Mouse (Mus musculus): ENCODE results near the gene Rbp1. TPM values are rescaled to one million over a fixed set of nuclear protein-coding genes. Genes with fewer than 3 reads are reported as not detected.

The Rbp1 gene
- total RNA-seq, 2 experiments from 2014 or later, result not detected

DNA sequence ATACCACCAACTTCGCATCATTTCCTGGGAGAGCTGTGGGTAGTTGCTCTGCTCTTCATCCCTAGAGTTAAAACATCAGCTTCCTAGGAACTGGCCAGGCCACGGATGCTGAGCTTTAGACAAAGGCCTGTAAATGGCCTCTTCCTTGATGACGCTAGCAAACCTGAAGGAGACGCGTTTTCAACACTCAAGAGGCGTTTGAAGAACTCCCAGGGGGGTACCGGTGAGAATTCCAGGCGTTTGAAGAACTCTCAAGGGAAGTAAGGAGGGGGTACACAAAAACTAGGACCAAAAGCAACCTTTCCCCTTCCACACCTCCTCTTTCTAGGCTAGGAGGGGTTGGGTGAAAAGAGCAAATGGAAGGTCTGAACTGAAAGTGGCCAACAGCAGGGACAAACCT, 1.5 kb downstream of the Rbp1 start:
- ATAC-seq (ENCODE audit: poor library complexity, severe bottlenecking), result no peak

DNA sequence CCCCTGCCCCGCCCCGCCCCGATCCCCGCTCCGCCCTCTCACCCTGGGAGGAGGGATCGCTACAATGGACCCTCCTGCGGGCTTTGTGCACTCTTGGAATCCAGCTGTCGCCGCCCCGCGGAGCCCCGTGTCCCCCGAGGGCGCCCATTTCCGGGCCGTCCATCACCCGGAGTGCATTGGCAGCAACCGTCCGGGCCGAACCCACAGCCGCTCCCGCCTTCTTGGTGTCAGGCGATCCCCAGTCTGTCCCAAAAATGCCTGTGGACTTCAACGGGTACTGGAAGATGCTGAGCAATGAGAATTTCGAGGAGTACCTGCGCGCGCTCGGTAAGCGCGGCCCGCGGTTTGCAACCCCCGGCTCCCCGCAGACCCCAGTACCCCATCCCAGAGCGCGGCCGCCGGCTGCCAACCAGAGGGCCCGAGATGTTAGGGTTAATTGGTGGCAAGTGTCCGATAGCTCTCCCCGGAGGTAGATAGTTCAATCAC, 2.0 kb downstream of the Rbp1 start:
- ATAC-seq (ENCODE audit: poor library complexity, severe bottlenecking), result peak; percentile 51

DNA sequence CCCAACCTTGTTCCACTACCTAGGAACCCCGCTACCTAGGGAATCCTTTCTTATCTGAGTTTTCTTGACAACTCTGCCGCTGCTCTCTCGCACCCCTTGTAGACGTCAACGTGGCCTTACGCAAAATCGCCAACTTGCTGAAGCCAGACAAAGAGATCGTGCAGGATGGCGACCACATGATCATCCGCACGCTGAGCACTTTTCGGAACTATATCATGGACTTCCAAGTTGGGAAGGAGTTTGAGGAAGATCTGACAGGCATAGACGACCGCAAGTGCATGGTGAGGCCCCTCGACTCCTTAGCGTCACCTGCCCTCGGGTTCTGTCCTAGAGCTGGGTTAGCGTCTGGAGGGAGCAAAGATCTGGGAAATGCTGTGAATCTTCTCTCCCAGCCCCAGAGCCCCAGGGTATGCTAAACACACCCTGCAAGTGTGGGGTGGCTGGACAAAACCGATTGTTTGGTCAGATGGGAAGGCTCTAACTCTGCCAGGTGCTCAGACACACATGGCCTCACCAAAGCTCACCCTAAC, 2.7 kb downstream of the Rbp1 start:
- ATAC-seq (ENCODE audit: poor library complexity, severe bottlenecking), result no peak

DNA sequence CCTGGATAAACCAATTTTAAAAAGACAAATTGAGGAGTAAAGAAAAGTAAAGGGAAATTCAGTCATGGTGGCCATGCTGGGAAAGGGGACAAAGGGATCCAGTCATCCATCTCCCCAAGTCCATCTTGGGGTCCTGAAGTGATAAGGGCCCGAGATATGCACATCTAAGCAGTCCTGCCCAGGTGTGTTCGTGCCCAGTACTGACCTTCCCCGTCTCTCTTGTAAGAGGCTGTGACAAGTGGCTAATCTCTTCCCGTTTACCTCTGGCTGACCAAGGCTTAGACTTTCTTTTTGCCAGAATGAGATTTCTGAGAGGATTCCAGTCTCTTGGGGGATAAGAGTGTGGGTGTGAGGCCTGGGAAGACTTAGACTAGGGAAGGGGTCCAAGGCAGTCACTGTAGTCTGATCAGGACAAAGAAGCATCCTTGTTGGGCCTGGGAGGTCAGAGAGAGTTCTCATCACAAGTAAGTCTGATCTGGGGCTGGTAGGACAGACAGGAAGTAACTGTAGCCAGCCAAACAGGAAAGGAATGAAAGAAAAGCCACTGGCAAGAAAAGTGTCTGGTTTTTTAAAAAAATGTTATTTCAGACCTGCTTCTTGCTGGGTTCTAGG, 5.3 kb downstream of the Rbp1 start:
- no peak for ATAC-seq (ENCODE audit: poor library complexity, severe bottlenecking)

DNA sequence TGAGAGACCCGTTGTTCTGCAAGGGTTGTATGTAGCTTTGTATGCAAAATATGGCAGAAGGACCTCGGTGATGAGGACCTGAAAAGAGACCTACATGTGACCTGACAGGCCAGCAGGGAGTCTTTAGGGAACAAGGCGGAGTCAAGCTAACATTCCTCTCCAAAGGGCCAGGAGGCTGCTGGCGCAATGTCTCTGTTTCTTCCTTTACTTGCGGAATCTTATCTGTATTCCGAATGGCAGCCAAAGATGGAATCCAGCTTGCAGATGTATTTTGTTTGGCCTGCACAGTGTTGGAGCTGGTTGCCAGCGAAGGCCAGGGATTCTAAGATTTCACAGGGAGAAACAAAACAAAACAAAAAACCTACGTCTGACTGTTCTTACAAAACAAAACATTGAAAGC, 6.0 kb downstream of the Rbp1 start:
- no peak for ATAC-seq (ENCODE audit: poor library complexity, severe bottlenecking)

DNA sequence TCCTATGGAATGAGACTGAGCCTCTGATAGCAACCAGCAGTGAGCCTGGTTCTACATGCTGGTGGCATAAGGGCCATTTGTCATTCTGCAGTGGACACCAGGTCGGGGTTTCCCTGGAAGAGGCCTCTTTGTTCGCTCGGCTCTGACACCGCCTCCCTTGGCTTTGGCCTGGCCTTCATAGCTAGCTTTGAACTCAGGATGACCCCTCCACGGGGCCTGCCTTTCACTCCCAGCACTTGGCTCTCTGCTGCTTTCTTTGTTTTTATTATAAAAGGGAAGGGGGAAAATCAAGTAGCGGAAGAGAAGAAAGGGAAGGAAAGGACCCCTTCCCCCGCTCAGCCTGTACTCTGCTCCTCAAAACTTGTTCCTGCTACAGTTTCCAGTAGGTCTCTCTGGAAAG, 7.0 kb downstream of the Rbp1 start:
- no peak for ATAC-seq (ENCODE audit: poor library complexity, severe bottlenecking)

DNA sequence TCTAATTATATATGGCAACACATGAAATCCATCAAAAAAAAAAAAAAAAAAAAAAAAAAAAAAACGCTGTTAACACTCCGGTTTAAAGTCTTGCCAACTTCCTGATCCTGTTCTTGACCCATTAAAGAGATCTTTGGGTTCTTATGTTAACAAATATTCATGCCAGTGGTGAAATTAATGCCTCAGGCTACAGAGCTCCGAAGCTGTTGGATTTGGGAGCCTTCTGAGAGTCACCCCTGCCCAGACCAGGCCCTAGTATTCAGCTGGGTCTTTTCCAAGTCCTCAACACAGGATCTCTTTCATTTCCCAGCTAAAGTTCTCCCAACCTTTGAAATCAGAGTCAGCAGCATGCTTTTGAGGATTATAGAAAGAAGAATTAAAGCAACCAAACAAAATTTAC, 7.8 kb downstream of the Rbp1 start:
- ATAC-seq (ENCODE audit: poor library complexity, severe bottlenecking), result no peak

DNA sequence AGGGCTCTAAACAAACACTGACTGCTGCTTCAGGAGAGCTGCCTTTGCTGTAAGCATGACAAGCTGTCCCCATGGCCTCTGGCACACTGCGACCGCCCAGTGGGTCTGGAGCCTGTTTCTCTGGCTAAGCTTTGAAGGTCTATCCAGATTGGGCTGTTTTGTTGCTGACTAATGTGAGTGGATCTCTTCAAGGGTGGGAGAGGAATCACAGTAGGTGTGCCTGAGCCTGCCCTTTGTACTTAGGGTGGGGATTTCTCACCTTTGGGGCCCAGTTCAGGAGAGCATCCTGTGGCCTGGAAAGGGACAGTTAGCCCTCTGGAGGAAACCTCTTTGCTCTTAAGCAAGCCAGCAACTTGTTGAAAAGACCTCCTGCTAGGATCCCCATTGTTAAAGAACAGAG, 10.3 kb downstream of the Rbp1 start:
- ATAC-seq (ENCODE audit: poor library complexity, severe bottlenecking), result no peak

DNA sequence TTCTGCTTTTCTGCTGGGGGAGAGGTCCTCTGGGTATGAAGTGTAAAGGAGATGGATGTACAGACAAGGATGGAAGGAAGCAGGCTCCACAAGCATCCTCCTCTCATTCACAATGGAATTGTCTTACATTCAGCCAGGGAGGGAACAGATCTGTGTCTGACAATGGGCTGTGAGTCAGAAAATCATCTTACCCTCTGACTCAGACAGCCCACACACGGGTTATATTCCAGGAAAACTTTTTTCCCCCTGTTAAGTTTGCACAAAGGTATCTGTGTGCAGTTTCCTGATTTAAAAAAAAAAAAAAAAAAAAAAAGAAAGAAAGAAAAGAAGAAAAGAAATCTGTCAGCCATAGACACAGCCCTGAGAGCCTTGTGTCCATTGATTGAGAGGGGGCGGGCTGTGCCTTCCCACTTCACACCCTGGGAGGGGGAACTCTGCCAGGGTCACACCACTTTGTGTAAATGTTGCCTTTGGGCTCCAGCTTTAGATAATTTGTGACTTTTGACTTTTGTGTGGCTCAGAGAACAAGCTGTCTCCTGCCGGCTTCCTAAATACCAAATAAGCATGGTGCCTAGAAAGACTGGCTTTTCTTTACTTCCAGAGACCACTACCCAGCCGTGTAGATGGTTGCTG, 11.3 kb downstream of the Rbp1 start:
- ATAC-seq (ENCODE audit: poor library complexity, severe bottlenecking), result no peak

DNA sequence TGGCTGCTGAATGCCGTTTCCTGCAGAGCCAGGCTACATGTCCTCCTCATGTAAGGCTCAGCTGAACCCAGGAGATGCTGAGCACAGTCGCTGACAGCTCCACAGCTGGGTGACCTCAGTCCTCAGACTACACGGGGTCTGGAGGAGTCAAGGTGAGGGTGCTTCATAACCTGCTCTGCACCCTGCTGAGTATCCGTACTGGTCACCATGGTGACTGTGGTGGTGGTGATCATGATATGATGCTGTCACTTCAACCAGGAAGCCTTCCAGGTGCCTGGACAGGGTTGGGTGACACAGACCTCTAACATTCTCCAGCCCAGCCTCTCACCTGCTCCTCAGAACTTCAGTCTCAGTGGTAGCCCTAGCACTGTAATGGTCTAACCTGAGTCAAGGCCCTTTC, 15.1 kb downstream of the Rbp1 start:
- no peak for ATAC-seq (ENCODE audit: poor library complexity, severe bottlenecking)

DNA sequence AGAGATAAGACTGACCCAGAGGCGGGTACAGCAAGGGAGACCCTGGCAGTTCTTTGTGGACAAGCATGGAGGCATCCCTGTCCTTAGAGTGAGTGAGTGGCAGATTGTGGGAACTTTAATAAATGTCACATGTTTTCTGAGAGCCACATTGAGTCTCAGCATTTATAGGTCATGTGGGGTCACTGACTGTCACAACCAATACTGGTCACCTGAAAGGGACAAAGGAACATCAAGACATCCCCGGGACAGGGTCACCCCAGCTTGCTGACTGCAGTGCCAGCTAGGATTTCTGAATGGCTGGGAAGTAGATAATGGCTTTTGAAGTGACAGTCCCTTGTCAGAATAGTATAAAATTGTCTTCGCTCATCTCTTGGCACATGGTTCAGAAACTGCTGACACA, 16.3 kb downstream of the Rbp1 start:
- no peak for ATAC-seq (ENCODE audit: poor library complexity, severe bottlenecking)

DNA sequence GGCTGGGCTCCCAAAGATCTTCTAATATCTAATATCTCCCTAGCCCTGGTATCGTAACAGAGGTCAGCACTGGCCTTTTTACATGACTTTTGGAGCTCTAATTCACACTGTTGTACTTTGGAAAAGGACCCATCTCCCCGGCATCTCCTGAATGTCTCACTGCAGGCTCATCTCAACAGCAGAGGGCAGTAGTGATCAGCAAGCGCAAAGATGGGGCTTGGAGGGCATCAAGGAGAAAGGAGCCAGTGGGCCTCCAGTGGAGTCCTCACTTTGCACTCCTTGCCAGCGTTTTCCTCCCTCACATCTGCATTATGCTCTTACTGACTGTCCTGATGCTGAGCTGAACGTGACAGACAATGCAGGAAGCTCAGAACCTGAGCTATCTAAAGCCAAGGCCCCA, 19.9 kb downstream of the Rbp1 start:
- no peak for ATAC-seq (ENCODE audit: poor library complexity, severe bottlenecking)

DNA sequence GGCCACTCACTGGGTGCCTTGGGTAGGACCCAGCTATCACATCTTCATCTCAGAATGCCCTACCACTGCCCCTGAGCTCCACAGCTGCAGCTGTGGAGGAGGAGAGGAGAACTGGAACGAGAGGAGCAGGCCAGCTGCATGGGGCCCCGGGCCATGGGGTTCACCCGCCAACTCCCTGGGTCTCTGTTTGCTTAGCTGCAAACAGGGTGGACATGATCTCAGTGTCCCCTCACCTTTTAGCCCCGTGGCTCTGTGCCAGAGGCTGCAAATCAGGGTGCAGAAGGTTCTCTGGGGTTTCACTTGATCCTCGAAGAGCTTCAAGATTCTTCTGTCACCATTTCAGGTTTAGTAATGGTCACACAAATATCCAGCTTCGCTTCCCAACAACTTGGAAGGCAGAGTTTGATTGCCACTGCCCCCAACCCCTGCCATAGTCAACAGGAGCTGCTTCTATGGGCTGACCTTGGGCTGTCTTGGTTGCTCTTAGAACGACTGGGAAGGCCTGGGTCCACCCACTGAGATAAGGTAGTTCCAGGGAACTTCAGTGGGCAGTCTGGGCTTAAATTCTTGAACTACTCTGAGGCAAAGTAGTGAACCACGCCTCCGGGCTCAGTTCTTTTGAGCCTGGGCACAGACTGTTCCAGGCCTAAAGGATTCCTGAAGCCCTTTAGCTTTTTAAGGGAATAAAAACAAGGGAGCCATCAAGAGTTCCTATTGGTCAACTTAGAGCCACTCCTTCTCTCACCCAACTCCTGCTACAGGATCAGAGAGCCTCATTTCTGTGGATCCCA, 22.8 kb downstream of the Rbp1 start:
- no peak for ATAC-seq (ENCODE audit: poor library complexity, severe bottlenecking)

DNA sequence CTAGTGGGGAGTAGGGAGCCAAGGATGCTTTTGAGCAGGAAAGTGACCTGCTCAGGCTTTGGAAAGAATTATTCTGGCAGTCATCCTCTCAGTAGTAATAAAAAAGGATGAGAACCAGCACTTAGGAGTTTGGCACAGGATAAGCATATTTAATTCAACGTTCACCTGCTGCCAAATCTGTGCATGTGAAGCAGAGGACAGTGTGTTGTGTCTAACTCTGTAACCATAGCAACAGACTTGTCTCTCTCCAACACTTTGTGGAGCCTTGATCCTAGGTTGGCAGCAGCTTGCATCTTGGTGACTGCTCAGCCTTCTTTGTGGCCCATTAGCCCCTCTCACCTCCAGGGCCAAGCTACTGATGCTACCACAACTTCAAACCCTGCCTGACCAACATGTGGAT, 28.2 kb downstream of the Rbp1 start:
- no peak for ATAC-seq (ENCODE audit: poor library complexity, severe bottlenecking)

DNA sequence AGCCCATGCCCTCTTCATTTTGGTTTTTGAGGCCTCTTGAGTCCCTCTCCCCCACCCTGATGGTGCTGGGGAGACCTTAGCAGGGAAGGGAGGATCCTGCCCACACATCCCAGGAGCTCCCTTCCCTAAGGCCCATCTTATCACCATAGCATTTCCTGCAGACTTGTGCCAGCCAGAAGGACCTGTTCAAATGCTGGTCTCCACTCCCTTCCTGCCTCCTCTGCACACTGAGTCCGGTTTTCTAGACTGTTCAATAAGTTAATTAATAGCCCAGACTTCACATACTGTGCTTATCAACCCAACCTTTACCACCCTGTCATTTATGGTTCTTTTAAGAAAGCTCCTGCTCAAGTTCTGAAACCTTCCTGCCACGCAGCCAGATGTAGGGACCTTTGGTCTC, 43.9 kb downstream of the Rbp1 start:
- no peak for ATAC-seq (ENCODE audit: poor library complexity, severe bottlenecking)

DNA sequence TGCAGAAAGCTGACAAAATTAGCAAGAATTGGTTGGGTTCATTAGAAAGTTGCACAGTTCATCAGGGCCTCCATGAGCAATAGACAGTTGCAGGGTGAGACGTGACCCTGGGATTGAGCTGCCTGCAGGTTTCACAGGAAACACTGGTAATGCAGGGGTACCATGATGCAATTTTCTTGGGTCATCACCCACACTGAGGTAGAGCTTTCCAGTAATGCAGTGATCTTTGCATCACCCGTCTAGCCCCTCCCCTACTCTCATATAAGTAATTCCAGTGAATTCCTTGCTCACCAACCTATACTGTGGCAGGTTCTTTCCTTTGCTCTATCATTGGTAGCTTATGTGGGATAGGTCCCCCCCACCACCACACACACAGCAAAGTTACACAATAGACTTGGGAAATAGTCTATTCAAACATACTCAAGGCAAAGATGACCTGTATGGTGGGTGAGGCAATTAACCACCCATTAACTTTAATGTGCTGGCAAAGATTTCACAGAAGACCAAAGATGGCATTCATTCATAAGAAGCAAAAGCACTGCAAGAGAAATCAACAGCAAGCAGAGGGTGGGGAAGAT, 57.5 kb downstream of the Rbp1 start:
- ATAC-seq (ENCODE audit: poor library complexity, severe bottlenecking), result no peak

DNA sequence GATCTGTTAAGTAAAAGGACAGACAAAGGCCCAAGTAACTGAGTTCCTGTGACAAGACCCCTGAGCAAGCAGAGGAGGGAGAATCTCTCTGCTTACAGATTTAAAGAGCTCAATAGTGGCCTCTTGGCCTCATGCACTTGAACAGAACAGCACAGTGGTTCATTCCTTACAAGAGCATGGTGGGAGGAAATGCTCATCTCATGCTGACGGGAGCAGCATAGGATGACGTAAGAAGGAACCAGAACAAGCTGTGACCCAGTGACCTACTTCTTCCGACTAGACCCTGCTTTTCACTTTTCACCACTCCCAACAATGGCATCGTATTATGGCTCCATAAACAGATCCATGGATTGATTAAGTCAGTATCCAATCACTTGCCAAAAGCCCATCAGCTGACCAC, 59.5 kb downstream of the Rbp1 start:
- ATAC-seq (ENCODE audit: poor library complexity, severe bottlenecking), result no peak

DNA sequence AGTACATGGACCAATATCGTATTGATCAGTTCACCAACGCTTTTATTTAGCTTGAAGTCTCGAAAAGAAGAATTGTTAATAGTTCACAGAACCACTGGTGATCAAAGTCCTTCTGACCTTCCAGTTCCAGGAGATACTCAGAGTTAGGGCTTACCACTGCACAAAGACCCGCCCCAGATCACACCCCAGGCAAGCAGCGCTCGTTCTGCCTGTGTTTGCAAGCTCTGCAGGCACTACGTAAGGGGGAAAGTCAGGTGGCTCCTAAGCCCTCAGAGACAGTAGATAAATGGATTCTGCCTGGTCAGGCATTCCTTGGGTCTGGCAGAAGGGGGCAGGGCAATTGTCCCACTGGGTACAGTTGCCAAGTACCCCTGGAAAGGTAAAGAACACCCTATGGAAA, 62.3 kb downstream of the Rbp1 start:
- ATAC-seq (ENCODE audit: poor library complexity, severe bottlenecking), result no peak

DNA sequence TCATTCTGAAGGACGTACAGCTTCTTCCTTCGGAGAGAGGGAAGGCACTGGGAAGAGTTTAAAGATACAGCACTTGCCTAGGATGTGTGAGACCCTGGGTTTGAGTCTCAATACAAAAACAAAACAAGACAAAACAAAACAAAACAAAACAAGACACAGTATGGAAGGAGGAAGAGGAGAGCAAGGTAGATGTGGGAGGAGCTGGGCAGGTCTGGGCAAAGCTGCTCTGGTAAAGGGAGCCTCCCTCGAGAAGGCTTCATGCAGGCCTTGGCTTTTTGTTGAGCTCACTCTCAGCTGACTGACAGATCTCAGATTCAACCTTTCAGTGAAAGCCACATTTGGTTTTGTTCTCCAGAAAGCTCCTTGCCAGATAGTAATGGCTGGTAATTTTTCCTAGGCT, 63.1 kb downstream of the Rbp1 start, which contains the start of gene Rbp2:
Gene Rbp2, plus strand, starts transcription at position 301 of the 400 bp plus-strand sequence.
- no peak for ATAC-seq (ENCODE audit: poor library complexity, severe bottlenecking)

DNA sequence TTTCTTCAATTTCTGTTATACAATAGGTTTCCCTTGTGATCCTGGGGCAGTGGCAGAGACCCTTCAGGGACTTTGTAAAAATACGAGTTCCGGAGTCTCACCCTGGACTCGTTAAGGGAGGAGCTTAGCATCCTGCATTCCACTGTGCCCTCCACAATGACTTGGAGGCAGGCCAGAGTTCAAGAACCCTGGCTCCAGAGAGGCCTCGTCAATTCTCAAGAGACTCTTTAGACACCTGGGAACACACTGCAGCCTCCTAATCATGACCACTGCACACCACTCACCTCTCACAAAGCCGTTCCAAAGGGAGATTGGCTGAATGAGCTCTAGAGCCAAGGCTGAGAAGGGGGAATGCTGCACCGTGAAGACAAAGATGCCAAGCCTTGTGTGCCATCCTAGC, 64.5 kb downstream of the Rbp1 start:
- ATAC-seq (ENCODE audit: poor library complexity, severe bottlenecking), result no peak

DNA sequence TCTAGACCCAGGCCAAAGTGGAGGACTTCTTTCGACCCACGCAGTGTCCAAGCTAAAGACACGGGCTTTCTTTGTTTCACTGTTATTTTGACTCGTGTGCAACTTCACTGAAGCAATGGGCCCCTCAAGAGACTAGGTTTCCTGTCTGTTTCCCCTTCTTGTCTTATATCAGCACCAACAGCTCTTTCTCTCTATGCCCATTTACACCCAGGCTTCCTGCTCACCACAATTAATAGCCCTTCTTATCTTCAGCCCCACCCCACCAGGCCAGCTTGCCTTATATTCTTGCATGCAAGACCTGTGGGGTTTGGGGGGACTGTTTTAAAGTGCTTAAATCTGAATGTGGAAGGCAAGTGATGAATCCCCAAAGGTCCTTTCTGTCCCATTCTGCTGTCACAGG, 66.8 kb downstream of the Rbp1 start:
- ATAC-seq (ENCODE audit: poor library complexity, severe bottlenecking), result no peak

DNA sequence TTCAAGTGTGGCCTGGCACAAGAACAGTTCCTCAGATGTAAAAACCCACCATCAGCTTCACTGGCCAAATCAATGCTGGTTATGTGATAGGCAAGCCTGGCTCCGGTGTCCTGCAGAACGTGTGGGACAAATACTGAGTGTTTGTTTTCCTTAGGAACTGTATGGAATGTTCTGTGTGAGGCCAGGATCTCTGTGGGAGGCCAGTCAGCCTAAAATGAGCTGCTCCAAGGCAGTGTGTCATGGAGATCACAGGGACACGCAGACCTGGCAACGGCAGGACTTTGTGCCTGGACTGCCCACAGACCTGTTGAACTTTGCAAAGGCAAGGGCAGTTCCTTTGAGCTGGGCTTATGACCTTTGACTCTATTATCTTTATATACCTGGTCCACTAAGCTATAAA, 67.4 kb downstream of the Rbp1 start:
- ATAC-seq (ENCODE audit: poor library complexity, severe bottlenecking), result no peak

Data from megakaryocyte, adult 5-6 weeks (primary cell).